Mouse (Mus musculus): ENCODE results near the gene Pcgf2. TPM values are rescaled to one million over a fixed set of nuclear protein-coding genes. Genes with fewer than 3 reads are reported as not detected.

Gene Pcgf2
- polyA plus RNA-seq, 1 experiment = 24.3 TPM

- no peaks in the 10 kb centered on the region for H3K27me3 ChIP-seq (ENCODE audit: control insufficient read depth, insufficient read depth, insufficient read length)
- H3K4me2 ChIP-seq (ENCODE audit: low read depth) = no peak overlapping the region
- peaks cover 12% of the 10 kb centered on the region for H3K36me3 ChIP-seq (ENCODE audit: control insufficient read depth, insufficient read depth)
- no peak overlapping the region for H3ac ChIP-seq (ENCODE audit: control insufficient read depth, insufficient read length)
- H3K79me2 ChIP-seq (ENCODE audit: control insufficient read depth, insufficient read depth) = peaks cover 45% of the 10 kb centered on the region
- TF ChIP-seq E2F4 (IDR thresholded peaks at IDR 0.05; ENCODE audit: insufficient read depth) (no peak), CEBPB (IDR thresholded peaks at IDR 0.05; ENCODE audit: insufficient read depth, poor library complexity, severe bottlenecking) (no peak), MYOG (IDR thresholded peaks at IDR 0.05; ENCODE audit: control insufficient read depth in 1 of 3, insufficient read depth in 1 of 3, insufficient read length in 2 of 3, low read depth in 2 of 3) (no peak), TCF3 (IDR thresholded peaks at IDR 0.05; ENCODE audit: insufficient read length, low read depth) (no peak), POLR2AphosphoS2 (IDR thresholded peaks at IDR 0.05; ENCODE audit: insufficient read length, low read depth) (no peak), REST (IDR thresholded peaks at IDR 0.05; ENCODE audit: insufficient read depth, insufficient read length) (no peak), POLR2A (IDR thresholded peaks at IDR 0.05; ENCODE audit: insufficient read length, low read depth) (no peak), USF1 (IDR thresholded peaks at IDR 0.05; ENCODE audit: low read depth) (no peak), MAX (IDR thresholded peaks at IDR 0.05; ENCODE audit: low read depth) (no peak), SRF (IDR thresholded peaks at IDR 0.05; ENCODE audit: control insufficient read depth, insufficient read length, low read depth) (no peak), MYOD1 (IDR thresholded peaks at IDR 0.05; ENCODE audit: control insufficient read depth in 1 of 3, insufficient read length in 2 of 3, low read depth in 2 of 3) (no peak)
- H3K4me3 ChIP-seq = no peak overlapping the region
These were observed 5.9 kb downstream of the Pcgf2 start for GRCm38 (mm10) chr11:97694435-97694834.

GRCm38 (mm10) chr11:97689861-97690260, 10.4 kb downstream of the Pcgf2 start:
- H3K27me3 ChIP-seq (ENCODE audit: control insufficient read depth, insufficient read depth, insufficient read length) = no peaks in the 10 kb centered on the region
- no peak overlapping the region for H3ac ChIP-seq (ENCODE audit: control insufficient read depth, insufficient read length)
- peaks cover 5% of the 10 kb centered on the region for H3K79me2 ChIP-seq (ENCODE audit: control insufficient read depth, insufficient read depth)
- no peak overlapping the region for H3K4me2 ChIP-seq (ENCODE audit: low read depth)
- peaks cover 14% of the 10 kb centered on the region for H3K36me3 ChIP-seq (ENCODE audit: control insufficient read depth, insufficient read depth)
- TF ChIP-seq POLR2AphosphoS2 (IDR thresholded peaks at IDR 0.05; ENCODE audit: insufficient read length, low read depth) (no peak), MYOD1 (IDR thresholded peaks at IDR 0.05; ENCODE audit: control insufficient read depth in 1 of 3, insufficient read length in 2 of 3, low read depth in 2 of 3) (peak in 1 of 3 experiments; percentile 7)
- H3K4me3 ChIP-seq = no peak overlapping the region

DNA sequence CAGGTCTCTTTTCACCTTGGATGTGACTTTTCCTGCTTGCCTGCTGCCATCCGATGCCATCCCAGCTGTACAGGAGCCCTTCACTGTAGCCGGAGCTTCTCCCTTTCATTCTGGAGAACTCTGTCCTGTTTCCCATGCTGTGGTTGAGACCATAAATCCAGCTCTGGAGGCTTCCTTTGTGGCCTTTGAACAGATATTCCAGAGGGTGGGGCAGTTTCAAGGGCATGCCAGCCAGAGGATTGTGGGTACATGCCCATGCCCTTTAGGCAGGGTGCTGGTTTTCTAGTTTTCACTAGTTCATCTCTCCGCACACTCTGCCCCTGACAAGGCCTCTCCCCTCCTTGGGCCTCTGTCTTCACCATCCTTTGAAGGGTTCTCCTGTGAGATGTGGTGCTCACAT, 13.2 kb downstream of the Pcgf2 start:
- Histone ChIP-seq H3ac (ENCODE audit: control insufficient read depth, insufficient read length) (no peak overlapping the region), H3K79me2 (ENCODE audit: control insufficient read depth, insufficient read depth) (no peaks in the 10 kb centered on the region), H3K36me3 (ENCODE audit: control insufficient read depth, insufficient read depth) (peaks cover 13% of the 10 kb centered on the region), H3K27me3 (ENCODE audit: control insufficient read depth, insufficient read depth, insufficient read length) (no peaks in the 10 kb centered on the region), H3K4me3 (peak overlapping the region; percentile 27), H3K4me2 (ENCODE audit: low read depth) (peak overlapping the region; percentile 92)
- TF ChIP-seq CEBPB (IDR thresholded peaks at IDR 0.05; ENCODE audit: insufficient read depth, poor library complexity, severe bottlenecking) = no peak
- TF ChIP-seq REST (IDR thresholded peaks at IDR 0.05; ENCODE audit: insufficient read depth, insufficient read length) = no peak
- no peak for TF ChIP-seq MYOG (IDR thresholded peaks at IDR 0.05; ENCODE audit: control insufficient read depth in 1 of 3, insufficient read depth in 1 of 3, insufficient read length in 2 of 3, low read depth in 2 of 3)
- TF ChIP-seq SRF (IDR thresholded peaks at IDR 0.05; ENCODE audit: control insufficient read depth, insufficient read length, low read depth) = no peak
- no peak for TF ChIP-seq TCF3 (IDR thresholded peaks at IDR 0.05; ENCODE audit: insufficient read length, low read depth)
- no peak for TF ChIP-seq MAX (IDR thresholded peaks at IDR 0.05; ENCODE audit: low read depth)
- no peak for TF ChIP-seq E2F4 (IDR thresholded peaks at IDR 0.05; ENCODE audit: insufficient read depth)

GRCm38 (mm10) chr11:97686322-97686908, 13.9 kb downstream of the Pcgf2 start:
- peak overlapping the region; percentile 27 for H3K4me3 ChIP-seq
- H3K4me2 ChIP-seq (ENCODE audit: low read depth) = peak overlapping the region; percentile 92
- H3K36me3 ChIP-seq (ENCODE audit: control insufficient read depth, insufficient read depth) = peaks cover 8% of the 10 kb centered on the region
- no peak for TF ChIP-seq TCF3 (IDR thresholded peaks at IDR 0.05; ENCODE audit: insufficient read length, low read depth)
- TF ChIP-seq REST (IDR thresholded peaks at IDR 0.05; ENCODE audit: insufficient read depth, insufficient read length) = no peak
- no peak for TF ChIP-seq USF1 (IDR thresholded peaks at IDR 0.05; ENCODE audit: low read depth)
- TF ChIP-seq POLR2AphosphoS2 (IDR thresholded peaks at IDR 0.05; ENCODE audit: insufficient read length, low read depth) = peak; percentile 9
- no peak for TF ChIP-seq CEBPB (IDR thresholded peaks at IDR 0.05; ENCODE audit: insufficient read depth, poor library complexity, severe bottlenecking)
- no peak overlapping the region for H3ac ChIP-seq (ENCODE audit: control insufficient read depth, insufficient read length)
- H3K27me3 ChIP-seq (ENCODE audit: control insufficient read depth, insufficient read depth, insufficient read length) = no peaks in the 10 kb centered on the region
- no peaks in the 10 kb centered on the region for H3K79me2 ChIP-seq (ENCODE audit: control insufficient read depth, insufficient read depth)

GRCm38 (mm10) chr11:97685613-97686321, 14.5 kb downstream of the Pcgf2 start, which contains the start of gene Cisd3:
Cisd3 (plus strand) TSS chr11:97685826.
- H3K36me3 ChIP-seq (ENCODE audit: control insufficient read depth, insufficient read depth) = peaks cover 3% of the 10 kb centered on the region
- no peaks in the 10 kb centered on the region for H3K27me3 ChIP-seq (ENCODE audit: control insufficient read depth, insufficient read depth, insufficient read length)

More at GRCm38 (mm10) chr11:97685613-97686321, 14.5 kb downstream of the Pcgf2 start, which contains the start of gene Cisd3:
- Histone ChIP-seq H3ac (ENCODE audit: control insufficient read depth, insufficient read length) (no peak within 1 kb of the TSS), H3K79me2 (ENCODE audit: control insufficient read depth, insufficient read depth) (no peaks in the 10 kb centered on the region), H3K4me2 (ENCODE audit: low read depth) (peak within 1 kb of the TSS; percentile 92), H3K4me3 (peak within 1 kb of the TSS; percentile 27)
- TF ChIP-seq POLR2AphosphoS2 (IDR thresholded peaks at IDR 0.05; ENCODE audit: insufficient read length, low read depth) = peak; percentile 96
- TF ChIP-seq SRF (IDR thresholded peaks at IDR 0.05; ENCODE audit: control insufficient read depth, insufficient read length, low read depth) = peak; percentile 51
- no peak for TF ChIP-seq MYOD1 (IDR thresholded peaks at IDR 0.05; ENCODE audit: control insufficient read depth in 1 of 3, insufficient read length in 2 of 3, low read depth in 2 of 3)
- TF ChIP-seq POLR2A (IDR thresholded peaks at IDR 0.05; ENCODE audit: insufficient read length, low read depth) = peak; percentile 50

Measured in myocyte (in vitro differentiated cells).